8 mouse cellular contexts compared by ENCODE assay signal in genomic region chr10:110745640-110746032, GRCm38 (mm10). TPM values are rescaled to one million over a fixed set of nuclear protein-coding genes. Genes with fewer than 3 reads are reported as not detected.
A peak's percentile ranks its signal among the peaks of the same experiment; 100 is the strongest.
DNase-seq lines count a peak whose midpoint lies in the region; ATAC-seq lines count a peak whose summit lies in the region.

No protein-coding gene starts in this region.

- DNase-seq in embryo, embryonic 11.5 days (ENCODE audit: low read depth, low spot score), result peak; percentile 22
- no peak for DNase-seq in embryo, embryonic 9.5 days (ENCODE audit: extremely low spot score)
- peak; percentile 47 for DNase-seq in 416B (ENCODE audit: low read depth)
- DNase-seq in liver, embryonic 13.5 days, result no peak
- DNase-seq in frontal cortex, postnatal 14 days (ENCODE audit: low spot score in 2 of 2), result no peak
- no peak for DNase-seq in adipocyte (ENCODE audit: low spot score)
- DNase-seq in layer of hippocampus, postnatal 14 days (ENCODE audit: low spot score in 2 of 2), result no peak

- H3K4me2 ChIP-seq in forebrain, embryonic 12.5 days, result peak overlapping the region; percentile 81
- H3K4me2 ChIP-seq in liver, embryonic 13.5 days, result peak overlapping the region; percentile 97

- peak overlapping the region; percentile 90 for H3K27ac ChIP-seq in forebrain, embryonic 12.5 days
- H3K27ac ChIP-seq in liver, embryonic 13.5 days, result peak overlapping the region; percentile 83

- H3K9ac ChIP-seq in forebrain, embryonic 12.5 days, result peak overlapping the region; percentile 61
- H3K9ac ChIP-seq in liver, embryonic 13.5 days, result peak overlapping the region; percentile 93

- H3K4me3 ChIP-seq in forebrain, embryonic 12.5 days (replicated peaks), result peak overlapping the region; percentile 80
- peak overlapping the region; percentile 96 for H3K4me3 ChIP-seq in liver, embryonic 13.5 days (replicated peaks)

- peaks cover 28% of the 10 kb centered on the region for H3K36me3 ChIP-seq in forebrain, embryonic 12.5 days (replicated peaks)
- H3K36me3 ChIP-seq in liver, embryonic 13.5 days, result peaks cover 34% of the 10 kb centered on the region

- no peaks in the 10 kb centered on the region for H3K9me3 ChIP-seq in forebrain, embryonic 12.5 days
- no peaks in the 10 kb centered on the region for H3K9me3 ChIP-seq in liver, embryonic 13.5 days (replicated peaks)

- H3K27me3 ChIP-seq in forebrain, embryonic 12.5 days, result 0 out of 2 replicates have a peak, but pooled peaks cover 5% of the 10 kb centered on the region
- H3K27me3 ChIP-seq in liver, embryonic 13.5 days, result 0 out of 2 replicates have a peak, but pooled peaks cover 13% of the 10 kb centered on the region

- under 1% methylated on average over 21 of the region's 23 CpGs for WGBS in forebrain, embryonic 12.5 days
- WGBS in liver, embryonic 13.5 days (ENCODE audit: insufficient replicate concordance), result under 1% methylated on average over 23 of the region's 23 CpGs

- H3K4me1 ChIP-seq in forebrain, embryonic 12.5 days, result peaks cover 21% of the 10 kb centered on the region
- peaks cover 26% of the 10 kb centered on the region for H3K4me1 ChIP-seq in liver, embryonic 13.5 days (replicated peaks)

- ATAC-seq in forebrain, embryonic 12.5 days (ENCODE audit: low FRiP score), result no peak
- ATAC-seq in liver, embryonic 13.5 days (ENCODE audit: low read depth), result peak; percentile 51

RNA-seq across cellular contexts. Expression of gene E2f7, which starts 0.4 kb away (rescaled TPM):
- 37.6 and 38.0 TPM in 2 replicates for polyA plus RNA-seq in forebrain, embryonic 12.5 days (2016; fragmentation: Nextera tagmentation; extraction: Ambion mirVana)
- polyA plus RNA-seq in liver, embryonic 13.5 days (2015; fragmentation: Nextera tagmentation; extraction: Ambion mirVana), result 8.1 and 8.8 TPM in 2 replicates
- total RNA-seq in layer of hippocampus, postnatal 14 days (2021), result 1 to 10 TPM in 1 of 2 experiments, under 1 TPM in 1; 0.62 to 1.2 TPM

Comparison
In these comparisons a context has a peak if more than half of its experiments do, and no peak if none do; other contexts are left out.
1. DNase-seq: peak in embryo, embryonic 11.5 days (single experiment) and 416B (single experiment); none in embryo, embryonic 9.5 days (single experiment), liver, embryonic 13.5 days (single experiment), frontal cortex, postnatal 14 days (0 of 2), adipocyte (single experiment) and layer of hippocampus, postnatal 14 days (0 of 2).